Mouse (Mus musculus): ENCODE results near the gene Fopnl.

Gene Fopnl

GRCm38 (mm10) chr16:14316884-14317876 lies at the start of gene Fopnl:
Gene Fopnl (minus strand): TSS chr16:14317405.
- peak; percentile 84 for DNase-seq (ENCODE audit: low read depth)

GRCm38 (mm10) chr16:14366017-14366416 lies 48.8 kb upstream of the Fopnl start:
- DNase-seq (ENCODE audit: low read depth) = no peak

- no peak for DNase-seq (ENCODE audit: low read depth)
Measured at GRCm38 (mm10) chr16:14365457-14365856, 48.3 kb upstream of the Fopnl start.

- no peak for DNase-seq (ENCODE audit: low read depth)
Measured at GRCm38 (mm10) chr16:14364066-14364465, 46.9 kb upstream of the Fopnl start.

GRCm38 (mm10) chr16:14363496-14363895 lies 46.3 kb upstream of the Fopnl start:
- DNase-seq (ENCODE audit: low read depth) = no peak

GRCm38 (mm10) chr16:14362099-14362820 lies 45.1 kb upstream of the Fopnl start:
- no peak for DNase-seq (ENCODE audit: low read depth)

- DNase-seq (ENCODE audit: low read depth) = no peak
Measured at GRCm38 (mm10) chr16:14361362-14362098, 44.3 kb upstream of the Fopnl start, which contains the start of gene Abcc1. Gene Abcc1 (plus strand): TSS chr16:14361558.

- no peak for DNase-seq (ENCODE audit: low read depth)
Measured at GRCm38 (mm10) chr16:14360931-14361330, 43.7 kb upstream of the Fopnl start.

- DNase-seq (ENCODE audit: low read depth) = no peak
Measured at GRCm38 (mm10) chr16:14358531-14358930, 41.3 kb upstream of the Fopnl start.

- DNase-seq (ENCODE audit: low read depth) = no peak
Measured at GRCm38 (mm10) chr16:14357859-14358258, 40.7 kb upstream of the Fopnl start.

- no peak for DNase-seq (ENCODE audit: low read depth)
Measured at GRCm38 (mm10) chr16:14352663-14353062, 35.5 kb upstream of the Fopnl start.

- DNase-seq (ENCODE audit: low read depth) = no peak
Measured at GRCm38 (mm10) chr16:14352234-14352633, 35.0 kb upstream of the Fopnl start.

GRCm38 (mm10) chr16:14351571-14351970 lies 34.4 kb upstream of the Fopnl start:
- DNase-seq (ENCODE audit: low read depth) = no peak

- DNase-seq (ENCODE audit: low read depth) = no peak
Measured at GRCm38 (mm10) chr16:14344967-14345366, 27.8 kb upstream of the Fopnl start.

GRCm38 (mm10) chr16:14328156-14328555 lies 11.0 kb upstream of the Fopnl start:
- DNase-seq (ENCODE audit: low read depth) = no peak

GRCm38 (mm10) chr16:14320494-14320893 lies 3.3 kb upstream of the Fopnl start:
- DNase-seq (ENCODE audit: low read depth) = no peak

GRCm38 (mm10) chr16:14319681-14320080 lies 2.5 kb upstream of the Fopnl start:
- DNase-seq (ENCODE audit: low read depth) = no peak

- DNase-seq (ENCODE audit: low read depth) = no peak
Measured at GRCm38 (mm10) chr16:14312914-14313313, 4.3 kb downstream of the Fopnl start.

GRCm38 (mm10) chr16:14311371-14311770 lies 5.8 kb downstream of the Fopnl start:
- DNase-seq (ENCODE audit: low read depth) = peak; percentile 63

- DNase-seq (ENCODE audit: low read depth) = no peak
Measured at GRCm38 (mm10) chr16:14309833-14310232, 7.4 kb downstream of the Fopnl start.

- DNase-seq (ENCODE audit: low read depth) = no peak
Measured at GRCm38 (mm10) chr16:14308245-14309073, 8.7 kb downstream of the Fopnl start.

Data from c-Kit-positive CD71-negative TER-119-negative erythroid progenitor cells, embryonic 14.5 days (primary cell).